20 mouse cellular contexts compared by ENCODE assay signal in the genomic region with DNA sequence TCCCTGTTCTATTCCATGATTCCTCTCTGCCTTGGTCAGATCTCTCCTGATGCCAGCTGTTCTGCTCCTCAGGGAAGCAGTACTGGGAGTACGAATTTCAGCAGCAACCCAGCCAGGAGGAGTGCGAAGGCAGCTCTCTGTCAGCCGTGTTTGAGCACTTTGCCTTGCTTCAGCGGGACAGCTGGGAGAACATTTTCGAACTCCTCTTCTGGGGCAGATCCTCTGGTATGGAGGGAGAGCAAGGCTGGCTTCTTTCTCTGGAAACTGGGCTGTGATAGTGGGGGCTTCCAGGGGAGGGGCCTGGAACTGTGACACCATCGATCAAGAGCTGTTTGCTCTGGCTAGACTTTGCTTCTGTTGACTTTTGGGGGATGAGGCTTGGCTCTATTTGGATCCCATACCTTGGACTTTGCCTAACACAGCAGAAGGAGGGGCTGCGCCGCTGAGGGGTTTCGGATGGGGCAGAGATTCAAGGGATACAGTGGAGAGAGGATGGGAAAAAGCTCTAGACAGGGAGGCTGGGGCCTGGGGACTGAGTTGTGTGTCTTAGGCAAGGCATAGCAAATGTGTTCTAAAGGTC. TPM values are rescaled to one million over a fixed set of nuclear protein-coding genes. Genes with fewer than 3 reads are reported as not detected.
DNase-seq lines count a peak whose midpoint lies in the region; ATAC-seq and TF ChIP-seq lines count a peak whose summit lies in the region.
"Had no signal": no experiment of that assay in that cellular context is flagged by ENCODE, and none has a peak within 500 bp of the region (broad histone marks: within the 10 kb centered on the region; RNA-seq: fewer than 3 reads in every experiment).

No protein-coding gene starts in this region.

- TF ChIP-seq CTCF in hindbrain, postnatal 0 days (IDR thresholded peaks at IDR 0.05; ENCODE audit: low read depth), result no peak
- TF ChIP-seq CTCF in liver, postnatal 0 days (IDR thresholded peaks at IDR 0.05; ENCODE audit: low read depth), result no peak

- 79% methylated on average over 9 of the region's 9 CpGs for whole genome bisulfite sequencing in hindbrain, embryonic 13.5 days
- 76% methylated on average over 9 of the region's 9 CpGs for WGBS in hindbrain, postnatal 0 days
- WGBS in liver, postnatal 0 days (ENCODE audit: insufficient replicate concordance), result 56% methylated on average over 9 of the region's 9 CpGs

- DNase-seq in heart, adult 11 months, result peak; percentile 87
- DNase-seq in heart, postnatal 10 days, result no peak
- no peak for DNase-seq in hindbrain, postnatal 0 days (ENCODE audit: low spot score)
- peak; percentile 59 for DNase-seq in liver, postnatal 0 days
- no peak for DNase-seq in left cerebral cortex, adult 8-10 months (ENCODE audit: low spot score in 2 of 2)
- DNase-seq in testis, postnatal 14 days (ENCODE audit: low spot score), result no peak
- DNase-seq in layer of hippocampus, adult 8-10 months (ENCODE audit: low spot score in 2 of 2), result no peak
- DNase-seq: adrenal gland, adult 2 months; forebrain, postnatal 0 days; gastrocnemius, postnatal 10 days; heart, postnatal 14 days; left cerebral cortex, postnatal 4 days; thymus, adult 18-20 months had no signal

- peaks cover 27% of the 10 kb centered on the region for H3K27me3 ChIP-seq in hindbrain, embryonic 13.5 days
- H3K27me3 ChIP-seq in hindbrain, postnatal 0 days (ENCODE audit: insufficient read depth, low read length), result no peaks in the 10 kb centered on the region
- H3K27me3 ChIP-seq in liver, postnatal 0 days (ENCODE audit: insufficient read depth, low read length), result peaks cover 21% of the 10 kb centered on the region

- intact Hi-C loops in heart, postnatal 10 days (cut with DNase I), result no loop called here

- peak; percentile 53; the same call in 1 of the 2 replicates for TF ChIP-seq EP300 in liver, postnatal 0 days (IDR thresholded peaks at IDR 0.05; ENCODE audit: low read depth)

- H3K27ac ChIP-seq in hindbrain, embryonic 13.5 days, result no peak overlapping the region
- no peak overlapping the region for H3K27ac ChIP-seq in hindbrain, postnatal 0 days
- peak overlapping the region; percentile 86 for H3K27ac ChIP-seq in liver, postnatal 0 days (ENCODE audit: low read depth)
- H3K27ac ChIP-seq: embryonic facial prominence, embryonic 15.5 days; intestine, embryonic 15.5 days; kidney, postnatal 0 days; lung, embryonic 15.5 days had no signal

- H3K9ac ChIP-seq in hindbrain, embryonic 13.5 days, result peak overlapping the region; percentile 53; the same call in 1 of the 2 replicates
- no peak overlapping the region for H3K9ac ChIP-seq in hindbrain, postnatal 0 days (replicated peaks; ENCODE audit: low read length)
- peak overlapping the region; percentile 59 for H3K9ac ChIP-seq in liver, postnatal 0 days (replicated peaks)
- H3K9ac ChIP-seq: embryonic facial prominence, embryonic 15.5 days; forebrain, postnatal 0 days; intestine, embryonic 15.5 days; lung, embryonic 15.5 days had no signal

- no peaks in the 10 kb centered on the region for H3K9me3 ChIP-seq in hindbrain, embryonic 13.5 days
- no peaks in the 10 kb centered on the region for H3K9me3 ChIP-seq in hindbrain, postnatal 0 days (ENCODE audit: low read length)
- no peaks in the 10 kb centered on the region for H3K9me3 ChIP-seq in liver, postnatal 0 days (ENCODE audit: low read length)
- H3K9me3 ChIP-seq: embryonic facial prominence, embryonic 15.5 days; intestine, embryonic 15.5 days; lung, embryonic 15.5 days had no signal

- no peak for ATAC-seq in hindbrain, embryonic 13.5 days (ENCODE audit: low FRiP score)
- no peak for ATAC-seq in hindbrain, postnatal 0 days
- peak; percentile 83 for ATAC-seq in liver, postnatal 0 days
- ATAC-seq: forebrain, postnatal 0 days; intestine, embryonic 15.5 days had no signal

- H3K4me1 ChIP-seq in hindbrain, embryonic 13.5 days (replicated peaks), result peaks cover 20% of the 10 kb centered on the region
- H3K4me1 ChIP-seq in hindbrain, postnatal 0 days (ENCODE audit: insufficient read depth, low read length), result peaks cover 4% of the 10 kb centered on the region; the same call in 1 of the 2 replicates
- peaks cover 23% of the 10 kb centered on the region for H3K4me1 ChIP-seq in liver, postnatal 0 days (ENCODE audit: insufficient read depth)

- peaks cover 7% of the 10 kb centered on the region for H3K36me3 ChIP-seq in hindbrain, embryonic 13.5 days
- no peaks in the 10 kb centered on the region for H3K36me3 ChIP-seq in hindbrain, postnatal 0 days (ENCODE audit: insufficient read depth, low read length)
- no peaks in the 10 kb centered on the region for H3K36me3 ChIP-seq in liver, postnatal 0 days (replicated peaks; ENCODE audit: insufficient read depth, low read length)
- H3K36me3 ChIP-seq: embryonic facial prominence, embryonic 15.5 days; intestine, embryonic 15.5 days; lung, embryonic 15.5 days had no signal

- H3K4me3 ChIP-seq in hindbrain, embryonic 13.5 days, result peak overlapping the region; percentile 18
- H3K4me3 ChIP-seq in hindbrain, postnatal 0 days (ENCODE audit: low read length), result no peak overlapping the region
- peak overlapping the region; percentile 53 for H3K4me3 ChIP-seq in liver, postnatal 0 days (ENCODE audit: low read depth, low read length)
- H3K4me3 ChIP-seq: embryonic facial prominence, embryonic 15.5 days; intestine, embryonic 15.5 days; lung, embryonic 15.5 days had no signal

- peak overlapping the region; percentile 18; the same call in 1 of the 2 replicates for H3K4me2 ChIP-seq in hindbrain, embryonic 13.5 days
- 0 out of 2 replicates have a peak overlapping the region, but pooled peaks have one; percentile 0 for H3K4me2 ChIP-seq in hindbrain, postnatal 0 days (ENCODE audit: low read depth, low read length)
- H3K4me2 ChIP-seq in liver, postnatal 0 days (ENCODE audit: low read depth, low read length), result peak overlapping the region; percentile 78
- H3K4me2 ChIP-seq: embryonic facial prominence, embryonic 15.5 days; intestine, embryonic 15.5 days; lung, embryonic 15.5 days had no signal

RNA-seq across cellular contexts. Expression of a gene that starts 1.8 kb away (rescaled TPM):
- total RNA-seq in heart, postnatal 10 days (2021), result 10 to 100 TPM; 23.4 to 28.4 TPM
- polyA plus RNA-seq in hindbrain, embryonic 13.5 days (2015; fragmentation: Nextera tagmentation; extraction: Ambion mirVana), result 171 and 184 TPM in 2 replicates
- total RNA-seq in hindbrain, postnatal 0 days (2014; rRNA removed), result 109 and 152 TPM in 2 replicates
- polyA plus RNA-seq in hindbrain, postnatal 0 days (2015; fragmentation: Nextera tagmentation; extraction: Ambion mirVana), result 118 and 133 TPM in 2 replicates
- polyA plus RNA-seq in liver, postnatal 0 days (2015; fragmentation: Nextera tagmentation; extraction: Ambion mirVana), result 2,013 and 2,040 TPM in 2 replicates
- 10 to 100 TPM; 73.4 to 86.0 (median 77.9) TPM for total RNA-seq in left cerebral cortex, adult 8-10 months (2022)
- 10 to 100 TPM; 66.0 to 84.5 (median 78.0) TPM for total RNA-seq in layer of hippocampus, adult 8-10 months (2022)
- total RNA-seq: common myeloid progenitor, adult 5-6 weeks; MEL had no signal

RNA-seq across cellular contexts. Expression of a gene that starts 2.5 kb away (rescaled TPM):
- not detected for total RNA-seq in heart, postnatal 10 days (2021)
- 0.13 and 0.19 TPM in 2 replicates for polyA plus RNA-seq in hindbrain, embryonic 13.5 days (2015; fragmentation: Nextera tagmentation; extraction: Ambion mirVana)
- total RNA-seq in hindbrain, postnatal 0 days (2014; rRNA removed), result 0.58 and 0.78 TPM in 2 replicates
- 0.15 and 0.26 TPM in 2 replicates for polyA plus RNA-seq in hindbrain, postnatal 0 days (2015; fragmentation: Nextera tagmentation; extraction: Ambion mirVana)
- polyA plus RNA-seq in liver, postnatal 0 days (2015; fragmentation: Nextera tagmentation; extraction: Ambion mirVana), result 0.11 and 0.16 TPM in 2 replicates
- total RNA-seq in left cerebral cortex, adult 8-10 months (2022), result 1 to 10 TPM; 1.3 to 2.1 (median 1.6) TPM
- 1 to 10 TPM; 2.4 to 4.8 (median 4.0) TPM for total RNA-seq in layer of hippocampus, adult 8-10 months (2022)
- total RNA-seq: adrenal gland, adult 2 months; common myeloid progenitor, adult 5-6 weeks; gastrocnemius, postnatal 10 days; heart, postnatal 14 days had no signal
- polyA plus RNA-seq: adrenal gland, adult 2 months; embryonic facial prominence, embryonic 15.5 days; forebrain, postnatal 0 days; intestine, embryonic 15.5 days; kidney, postnatal 0 days; lung, embryonic 15.5 days had no signal

RNA-seq across cellular contexts. Expression of a gene that starts 3.2 kb away (rescaled TPM):
- total RNA-seq in heart, postnatal 10 days (2021), result under 1 TPM; 0.22 to 0.30 TPM
- 45.0 and 47.2 TPM in 2 replicates for polyA plus RNA-seq in hindbrain, embryonic 13.5 days (2015; fragmentation: Nextera tagmentation; extraction: Ambion mirVana)
- total RNA-seq in hindbrain, postnatal 0 days (2014; rRNA removed), result 85.9 and 87.8 TPM in 2 replicates
- 30.8 and 32.7 TPM in 2 replicates for polyA plus RNA-seq in hindbrain, postnatal 0 days (2015; fragmentation: Nextera tagmentation; extraction: Ambion mirVana)
- 0.14 and 0.21 TPM in 2 replicates for polyA plus RNA-seq in liver, postnatal 0 days (2015; fragmentation: Nextera tagmentation; extraction: Ambion mirVana)
- 10 to 100 TPM; 32.1 to 36.7 (median 33.1) TPM for total RNA-seq in left cerebral cortex, adult 8-10 months (2022)
- total RNA-seq in layer of hippocampus, adult 8-10 months (2022), result 10 to 100 TPM; 32.9 to 40.8 (median 37.7) TPM
- total RNA-seq: common myeloid progenitor, adult 5-6 weeks had no signal

RNA-seq across cellular contexts. Expression of a gene that starts 11.3 kb away (rescaled TPM):
- 10 to 100 TPM; 14.9 to 16.6 TPM for total RNA-seq in heart, postnatal 10 days (2021)
- polyA plus RNA-seq in hindbrain, embryonic 13.5 days (2015; fragmentation: Nextera tagmentation; extraction: Ambion mirVana), result 93.6 and 101 TPM in 2 replicates
- 40.3 and 42.1 TPM in 2 replicates for total RNA-seq in hindbrain, postnatal 0 days (2014; rRNA removed)
- polyA plus RNA-seq in hindbrain, postnatal 0 days (2015; fragmentation: Nextera tagmentation; extraction: Ambion mirVana), result 84.8 and 86.9 TPM in 2 replicates
- polyA plus RNA-seq in liver, postnatal 0 days (2015; fragmentation: Nextera tagmentation; extraction: Ambion mirVana), result 21.1 TPM in 2 replicates
- total RNA-seq in left cerebral cortex, adult 8-10 months (2022), result 10 to 100 TPM; 39.4 to 42.9 (median 41.8) TPM
- 10 to 100 TPM; 46.7 to 52.3 (median 49.9) TPM for total RNA-seq in layer of hippocampus, adult 8-10 months (2022)

RNA-seq across cellular contexts. Expression of a gene that starts 11.3 kb away (rescaled TPM):
- total RNA-seq in heart, postnatal 10 days (2021), result 100 to 1,000 TPM; 161 to 163 TPM
- 185 and 190 TPM in 2 replicates for polyA plus RNA-seq in hindbrain, embryonic 13.5 days (2015; fragmentation: Nextera tagmentation; extraction: Ambion mirVana)
- total RNA-seq in hindbrain, postnatal 0 days (2014; rRNA removed), result 134 and 143 TPM in 2 replicates
- 165 and 170 TPM in 2 replicates for polyA plus RNA-seq in hindbrain, postnatal 0 days (2015; fragmentation: Nextera tagmentation; extraction: Ambion mirVana)
- 94.2 and 96.6 TPM in 2 replicates for polyA plus RNA-seq in liver, postnatal 0 days (2015; fragmentation: Nextera tagmentation; extraction: Ambion mirVana)
- 100 to 1,000 TPM; 116 to 125 (median 118) TPM for total RNA-seq in left cerebral cortex, adult 8-10 months (2022)
- 100 to 1,000 TPM; 106 to 123 (median 116) TPM for total RNA-seq in layer of hippocampus, adult 8-10 months (2022)

Comparison
In these comparisons a context has a peak if more than half of its experiments do, and no peak if none do; other contexts are left out.
1. DNase-seq: peak in heart, adult 11 months (single experiment) and liver, postnatal 0 days (single experiment); none in heart, postnatal 10 days (0 of 2), hindbrain, postnatal 0 days (single experiment), left cerebral cortex, adult 8-10 months (0 of 2), testis, postnatal 14 days (single experiment) and layer of hippocampus, adult 8-10 months (0 of 2).
2. H3K4me2 ChIP-seq: peak in every context shown above with its lines; median percentile 78 in liver, postnatal 0 days; 18 in hindbrain, embryonic 13.5 days; 0 in hindbrain, postnatal 0 days.
3. RNA of a gene that starts 3.2 kb away (total RNA-seq): 85.9 to 87.8 TPM in hindbrain, postnatal 0 days, 32.9 to 40.8 TPM in layer of hippocampus, adult 8-10 months and 32.1 to 36.7 TPM in left cerebral cortex, adult 8-10 months; 0.22 to 0.30 TPM in heart, postnatal 10 days; every median in the first group is over 10 times any median in the second.